Mouse (Mus musculus) intestine, embryonic 14.5 days (tissue): ENCODE data around the gene Fbxl16. TPM values are rescaled to one million over a fixed set of nuclear protein-coding genes. Genes with fewer than 3 reads are reported as not detected.
A peak's percentile ranks its signal among the peaks of the same experiment; 100 is the strongest.

Experiments
- ATAC-seq: fragments of 200-750 bp; cut with Nextera tagmentation; replicated peaks from 2 replicates; pipeline ENCODE4 v1.8.0; 2017; ENCODE audit warnings: low read depth, moderate number of reproducible peaks, moderate TSS enrichment, moderate library complexity; ENCODE audit not compliant: low FRiP score, low TSS enrichment
- DNase-seq: peaks from one replicate; pipeline ENCODE4 v3.0.0-alpha.2; 2018; ENCODE audit warnings: low spot score
- H3K27ac ChIP-seq: fragments of 300-500 bp; sonication (generic); 2 replicates; pipeline ENCODE4 v1.5.1; 2014; ENCODE audit warnings: low read depth, mild to moderate bottlenecking, control low read depth
- H3K27me3 ChIP-seq: fragments of 300-500 bp; sonication (generic); replicated peaks from 2 replicates; pipeline ENCODE4 v1.6.1; 2014; ENCODE audit warnings: low read length, control low read depth; ENCODE audit not compliant: control insufficient read depth, insufficient read depth
- H3K36me3 ChIP-seq: fragments of 300-500 bp; sonication (generic); 2 replicates; pipeline ENCODE4 v1.6.1; 2014; ENCODE audit warnings: low read length, control low read depth; ENCODE audit not compliant: control insufficient read depth, insufficient read depth
- H3K4me1 ChIP-seq: fragments of 300-500 bp; sonication (generic); replicated peaks from 2 replicates; pipeline ENCODE4 v1.6.1; 2014; ENCODE audit warnings: low read length, control low read depth, mixed read lengths; ENCODE audit not compliant: control insufficient read depth, insufficient read depth
- H3K4me2 ChIP-seq: fragments of 300-500 bp; sonication (generic); 2 replicates; pipeline ENCODE4 v1.6.1; 2014; ENCODE audit warnings: low read length
- H3K4me3 ChIP-seq: fragments of 300-500 bp; sonication (generic); 2 replicates; pipeline ENCODE4 v1.5.1; 2014; ENCODE audit warnings: low read depth, low read length, control low read depth, mixed read lengths
- H3K9ac ChIP-seq: fragments of 300-500 bp; sonication (generic); 2 replicates; pipeline ENCODE4 v1.6.1; 2014; ENCODE audit warnings: mild to moderate bottlenecking, low read length
- H3K9me3 ChIP-seq: fragments of 300-500 bp; sonication (generic); 2 replicates; pipeline ENCODE4 v1.6.1; 2016; ENCODE audit warnings: low read length, control low read depth; ENCODE audit not compliant: control insufficient read depth
- WGBS: fragments of 180-500 bp; shearing (Covaris S2); extraction: QIAGEN DNeasy Blood & Tissue Kit; methylation state at CpG from one replicate; pipeline ENCODE4 v1.1.7; 2014; 5-methylcytosine and 5-hydroxymethylcytosine counted together
- polyA plus RNA-seq: library from polyadenylated mRNA; unstranded; fragments of >200 nt; fragmentation: Nextera tagmentation; extraction: Ambion mirVana; gene quantifications from 2 replicates; pipeline ENCODE4 v1.2.1, GENCODE M21; 2014

The Fbxl16 gene
- polyA plus RNA-seq, 1 experiment from 2014 or later: 3.9 TPM

DNA sequence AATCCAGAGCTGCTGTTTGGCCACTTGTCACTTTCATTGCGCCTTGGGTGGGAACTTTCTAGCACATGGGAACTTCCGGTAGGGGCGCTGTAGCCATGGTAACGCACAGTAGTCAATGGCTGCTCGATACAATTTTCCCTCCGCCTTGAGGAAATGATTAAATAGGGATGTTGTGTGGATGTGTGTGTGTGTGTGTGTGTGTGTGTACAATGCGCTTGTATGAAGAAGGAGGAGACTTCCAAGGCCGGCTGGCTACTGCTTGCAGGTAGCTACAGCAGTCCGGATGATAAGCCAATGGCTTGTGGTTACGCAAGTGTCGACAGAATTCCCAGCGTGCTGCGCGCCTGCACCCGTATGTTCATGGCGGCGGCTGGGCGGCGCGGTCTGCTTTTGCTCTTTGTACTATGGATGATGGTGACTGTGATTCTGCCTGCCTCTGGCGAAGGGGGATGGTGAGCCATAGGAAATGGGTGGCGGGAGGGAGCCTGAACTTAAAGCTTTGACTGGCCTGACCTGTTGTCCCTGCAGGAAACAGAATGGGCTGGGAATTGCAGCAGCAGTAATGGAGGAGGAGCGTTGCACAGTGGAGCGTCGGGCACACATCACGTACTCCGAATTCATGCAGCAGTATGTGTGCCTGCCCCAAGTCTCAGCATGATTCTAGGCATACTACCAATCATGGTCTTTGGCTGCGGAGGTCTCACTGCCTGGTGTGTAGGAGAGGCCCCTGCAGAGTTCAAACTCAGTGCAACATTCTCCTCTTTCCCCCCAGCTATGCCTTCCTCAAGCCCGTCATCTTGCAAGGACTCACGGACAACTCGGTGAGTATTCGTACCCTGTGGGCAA, 20.1 kb downstream of the Fbxl16 start, which contains the start of gene Jmjd8:
Jmjd8 (plus strand) TSS at position 156 of the 846 bp plus-strand sequence.
- Histone ChIP-seq H3K9ac (peak within 1 kb of the TSS; percentile 68), H3K4me2 (peak within 1 kb of the TSS; percentile 85), H3K9me3 (no peaks in the 10 kb centered on the region), H3K27ac (peak within 1 kb of the TSS; percentile 82), H3K4me1 (peaks cover 47% of the 10 kb centered on the region), H3K36me3 (peaks cover 45% of the 10 kb centered on the region), H3K27me3 (no peaks in the 10 kb centered on the region), H3K4me3 (peak within 1 kb of the TSS; percentile 69)
- WGBS: 1% methylated on average over 32 of the region's 32 CpGs
- DNase-seq (peak; percentile 90), ATAC-seq (peak; percentile 32)

- H3K4me3 ChIP-seq: peak overlapping the region; percentile 69
- peak overlapping the region; percentile 82 for H3K27ac ChIP-seq
- WGBS: 38% methylated on average over 8 of the region's 8 CpGs
- H3K9me3 ChIP-seq: no peaks in the 10 kb centered on the region
- peaks cover 45% of the 10 kb centered on the region for H3K36me3 ChIP-seq
- no peaks in the 10 kb centered on the region for H3K27me3 ChIP-seq
- no peak for ATAC-seq
- no peak for DNase-seq
- H3K9ac ChIP-seq: peak overlapping the region; percentile 68
- peaks cover 47% of the 10 kb centered on the region for H3K4me1 ChIP-seq
- peak overlapping the region; percentile 85 for H3K4me2 ChIP-seq
Observed at GRCm38 (mm10) chr17:25829558-25830017, 20.7 kb downstream of the Fbxl16 start.

GRCm38 (mm10) chr17:25830200-25830753, 21.4 kb downstream of the Fbxl16 start:
- Histone ChIP-seq H3K4me1 (peaks cover 44% of the 10 kb centered on the region), H3K27ac (no peak overlapping the region), H3K9me3 (no peaks in the 10 kb centered on the region), H3K4me3 (no peak overlapping the region), H3K36me3 (peaks cover 49% of the 10 kb centered on the region), H3K4me2 (peak overlapping the region; percentile 85), H3K9ac (no peak overlapping the region; the same call in 1 of the 2 replicates), H3K27me3 (no peaks in the 10 kb centered on the region)
- no peak for DNase-seq
- 77% methylated on average over 4 of the region's 4 CpGs for WGBS
- ATAC-seq: no peak

DNA sequence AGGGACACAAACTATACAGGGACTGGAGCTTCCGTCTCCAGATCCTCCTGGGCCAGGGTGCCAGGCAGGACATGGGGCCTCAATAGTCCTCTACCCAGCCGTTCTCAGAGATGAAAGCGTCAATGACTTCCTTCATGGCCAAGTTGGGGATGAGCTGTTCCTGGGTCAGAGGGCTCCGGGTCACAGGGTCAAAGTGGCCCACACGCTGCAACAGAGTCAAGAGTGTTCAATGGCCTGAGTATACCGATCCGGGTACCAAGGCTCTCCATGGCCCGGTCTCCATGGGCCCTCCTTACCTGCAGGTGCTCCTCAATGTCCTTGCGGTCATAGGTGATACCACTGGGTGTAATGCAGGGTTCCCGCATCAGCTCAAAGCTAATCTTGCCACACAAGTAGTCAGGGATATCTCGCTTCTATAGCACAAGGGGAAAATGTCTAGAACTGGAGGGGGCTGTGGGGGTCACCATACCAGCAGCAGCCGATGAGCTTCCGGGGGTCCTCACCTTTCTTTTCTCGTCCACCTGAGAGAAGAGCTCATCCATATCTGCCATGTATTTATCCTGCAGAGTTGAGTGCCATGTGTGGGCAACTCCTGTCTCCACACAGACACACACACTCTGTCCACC, 22.0 kb downstream of the Fbxl16 start:
- 84% methylated on average over 14 of the region's 14 CpGs for WGBS
- H3K4me2 ChIP-seq: peak overlapping the region; percentile 97; the same call in 1 of the 2 replicates
- H3K9me3 ChIP-seq: no peaks in the 10 kb centered on the region
- H3K4me3 ChIP-seq: no peak overlapping the region
- H3K27me3 ChIP-seq: no peaks in the 10 kb centered on the region
- DNase-seq: no peak
- peaks cover 46% of the 10 kb centered on the region for H3K36me3 ChIP-seq
- peaks cover 44% of the 10 kb centered on the region for H3K4me1 ChIP-seq
- no peak for ATAC-seq
- no peak overlapping the region for H3K27ac ChIP-seq
- no peak overlapping the region for H3K9ac ChIP-seq

DNA sequence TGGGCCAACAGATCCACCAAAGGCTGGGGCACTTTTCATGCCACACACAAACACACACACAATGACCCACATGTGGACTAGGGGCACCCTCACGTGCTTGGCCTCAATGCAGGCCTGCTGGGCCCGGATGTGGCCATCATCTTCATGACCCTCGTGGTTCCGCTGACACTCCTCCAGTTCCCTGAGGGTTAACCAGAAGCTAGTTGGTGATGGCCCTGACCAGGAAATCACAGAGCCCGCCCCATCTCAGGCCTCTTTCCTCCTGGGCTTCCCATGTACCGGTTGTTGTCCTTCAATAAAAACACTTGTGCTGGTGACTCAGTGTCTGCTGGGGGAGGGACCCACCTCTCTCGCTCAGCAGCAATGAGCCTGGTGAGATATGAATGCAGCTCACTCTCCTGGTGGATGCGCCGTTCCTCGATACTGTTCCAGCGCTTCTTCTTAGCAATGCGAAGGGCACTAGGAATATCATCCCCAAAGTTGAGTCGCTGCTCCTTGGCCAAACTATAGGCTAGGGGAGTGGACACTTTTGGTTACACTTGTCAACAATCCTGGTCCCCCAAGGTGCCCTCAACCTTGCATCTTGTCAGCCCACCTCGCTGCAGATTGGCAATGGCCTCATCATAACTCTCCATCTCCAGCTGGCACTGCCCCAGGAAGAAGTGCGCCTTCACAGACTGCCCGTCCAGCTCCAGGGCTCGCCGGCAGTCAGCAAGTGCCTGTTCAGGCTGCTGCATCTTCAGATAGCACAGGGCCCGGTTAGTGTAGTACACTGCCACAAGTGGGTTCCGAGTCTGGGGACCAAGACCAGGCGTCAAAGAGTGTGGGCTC, 22.8 kb downstream of the Fbxl16 start:
- Histone ChIP-seq H3K4me1 (peaks cover 51% of the 10 kb centered on the region), H3K36me3 (peaks cover 40% of the 10 kb centered on the region), H3K27me3 (no peaks in the 10 kb centered on the region), H3K9ac (peak overlapping the region; percentile 68), H3K4me3 (peak overlapping the region; percentile 61), H3K9me3 (no peaks in the 10 kb centered on the region), H3K27ac (peak overlapping the region; percentile 94), H3K4me2 (peak overlapping the region; percentile 97)
- no peak for ATAC-seq
- DNase-seq: no peak
- 52% methylated on average over 21 of the region's 21 CpGs for WGBS

- under 1% methylated on average over 77 of the region's 77 CpGs for WGBS
- no peaks in the 10 kb centered on the region for H3K9me3 ChIP-seq
- ATAC-seq: peak; percentile 87
- H3K36me3 ChIP-seq: peaks cover 34% of the 10 kb centered on the region
- DNase-seq: peak; percentile 100
- peak overlapping the region; percentile 61 for H3K4me3 ChIP-seq
- H3K9ac ChIP-seq: peak overlapping the region; percentile 69
- H3K27ac ChIP-seq: peak overlapping the region; percentile 94
- peak overlapping the region; percentile 97 for H3K4me2 ChIP-seq
- peaks cover 55% of the 10 kb centered on the region for H3K4me1 ChIP-seq
- no peaks in the 10 kb centered on the region for H3K27me3 ChIP-seq
Observed at GRCm38 (mm10) chr17:25832436-25833290, 23.8 kb downstream of the Fbxl16 start.

DNA sequence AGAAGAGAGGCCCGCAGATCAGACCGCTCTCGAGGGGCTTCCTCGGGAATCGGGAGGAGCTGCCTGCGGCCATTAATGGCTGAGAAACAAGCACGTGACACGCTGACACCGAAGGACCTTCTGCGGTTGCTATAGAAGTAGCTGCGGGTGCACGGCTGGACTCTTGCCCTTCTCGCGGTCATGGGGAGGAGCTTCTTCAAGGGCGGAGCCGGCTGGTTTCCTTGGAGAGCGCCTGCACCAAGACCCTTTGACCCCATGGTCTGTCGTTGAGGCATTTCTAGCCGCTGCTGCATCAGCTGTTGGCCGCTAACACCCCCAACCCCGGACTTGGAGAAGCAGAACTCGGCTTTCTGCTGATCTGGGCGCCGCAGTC, 24.4 kb downstream of the Fbxl16 start, which contains the start of gene Stub1:
Stub1 (minus strand) TSS at position 114 of the 373 bp plus-strand sequence.
- Histone ChIP-seq H3K4me1 (peaks cover 52% of the 10 kb centered on the region), H3K27ac (peak within 1 kb of the TSS; percentile 94), H3K36me3 (peaks cover 35% of the 10 kb centered on the region), H3K9me3 (no peaks in the 10 kb centered on the region), H3K9ac (peak within 1 kb of the TSS; percentile 69), H3K27me3 (no peaks in the 10 kb centered on the region), H3K4me3 (peak within 1 kb of the TSS; percentile 61), H3K4me2 (peak within 1 kb of the TSS; percentile 97)
- DNase-seq (no peak), ATAC-seq (peak; percentile 59)
- under 1% methylated on average over 24 of the region's 24 CpGs for WGBS
